Mouse (Mus musculus): ENCODE measurements around the gene Actrt2. TPM values are rescaled to one million over a fixed set of nuclear protein-coding genes. Genes with fewer than 3 reads are reported as not detected.
A peak's percentile ranks its signal among the peaks of the same experiment; 100 is the strongest.

Actrt2 gene
- polyA plus RNA-seq, 1 experiment from 2014 or later = not detected

- H3K9me3 ChIP-seq = no peaks in the 10 kb centered on the region
- WGBS = 3% methylated on average over 12 of the region's 12 CpGs
- peaks cover 10% of the 10 kb centered on the region for H3K4me1 ChIP-seq (replicated peaks)
- peak; percentile 77 for DNase-seq (ENCODE audit: low spot score)
- H3K4me3 ChIP-seq = no peak overlapping the region
- peaks cover 64% of the 10 kb centered on the region for H3K27me3 ChIP-seq (ENCODE audit: insufficient read depth, poor library complexity, severe bottlenecking)
- H3K27ac ChIP-seq = no peak overlapping the region
- no peaks in the 10 kb centered on the region for H3K36me3 ChIP-seq
These were observed 6.9 kb upstream of the Actrt2 start for GRCm38 (mm10) chr4:154674541-154674940.

- no peaks in the 10 kb centered on the region for H3K9me3 ChIP-seq
- DNase-seq (ENCODE audit: low spot score) = no peak
- H3K4me3 ChIP-seq = no peak overlapping the region
- H3K4me1 ChIP-seq (replicated peaks) = peaks cover 10% of the 10 kb centered on the region
- WGBS = 72% methylated on average over 4 of the region's 4 CpGs
- H3K36me3 ChIP-seq = no peaks in the 10 kb centered on the region
- no peak overlapping the region for H3K27ac ChIP-seq
- peaks cover 64% of the 10 kb centered on the region for H3K27me3 ChIP-seq (ENCODE audit: insufficient read depth, poor library complexity, severe bottlenecking)
These were observed 6.3 kb upstream of the Actrt2 start for GRCm38 (mm10) chr4:154673986-154674385.

- H3K4me1 ChIP-seq (replicated peaks) = peaks cover 10% of the 10 kb centered on the region
- H3K27ac ChIP-seq = no peak overlapping the region
- H3K9me3 ChIP-seq = no peaks in the 10 kb centered on the region
- no peak overlapping the region for H3K4me3 ChIP-seq
- 56% methylated on average over 1 of the region's 1 CpGs for WGBS
- H3K36me3 ChIP-seq = no peaks in the 10 kb centered on the region
- no peak for DNase-seq (ENCODE audit: low spot score)
- H3K27me3 ChIP-seq (ENCODE audit: insufficient read depth, poor library complexity, severe bottlenecking) = peaks cover 62% of the 10 kb centered on the region
These were observed 4.4 kb upstream of the Actrt2 start for GRCm38 (mm10) chr4:154672027-154672426.

- Histone ChIP-seq H3K4me3 (no peak overlapping the region), H3K27ac (no peak overlapping the region), H3K4me1 (replicated peaks) (peaks cover 10% of the 10 kb centered on the region), H3K27me3 (ENCODE audit: insufficient read depth, poor library complexity, severe bottlenecking) (peaks cover 64% of the 10 kb centered on the region), H3K36me3 (no peaks in the 10 kb centered on the region), H3K9me3 (no peaks in the 10 kb centered on the region)
- 79% methylated on average over 8 of the region's 8 CpGs for WGBS
- DNase-seq (ENCODE audit: low spot score) = no peak
These were observed 3.7 kb upstream of the Actrt2 start for GRCm38 (mm10) chr4:154671232-154671912.

GRCm38 (mm10) chr4:154662681-154663215 is 4.9 kb downstream of the Actrt2 start:
- Histone ChIP-seq H3K27ac (peak overlapping the region; percentile 66), H3K4me3 (no peak overlapping the region)
- no peak for DNase-seq (ENCODE audit: low spot score)

GRCm38 (mm10) chr4:154661256-154661655 is 6.4 kb downstream of the Actrt2 start:
- H3K36me3 ChIP-seq = no peaks in the 10 kb centered on the region
- H3K4me1 ChIP-seq (replicated peaks) = peaks cover 29% of the 10 kb centered on the region
- WGBS = 55% methylated on average over 6 of the region's 6 CpGs
- no peak for DNase-seq (ENCODE audit: low spot score)
- H3K27ac ChIP-seq = no peak overlapping the region
- no peaks in the 10 kb centered on the region for H3K9me3 ChIP-seq
- H3K27me3 ChIP-seq (ENCODE audit: insufficient read depth, poor library complexity, severe bottlenecking) = peaks cover 43% of the 10 kb centered on the region
- no peak overlapping the region for H3K4me3 ChIP-seq

More at GRCm38 (mm10) chr4:154662681-154663215, 4.9 kb downstream of the Actrt2 start:
- Histone ChIP-seq H3K4me1 (replicated peaks) (peaks cover 24% of the 10 kb centered on the region), H3K36me3 (no peaks in the 10 kb centered on the region), H3K27me3 (ENCODE audit: insufficient read depth, poor library complexity, severe bottlenecking) (peaks cover 54% of the 10 kb centered on the region), H3K9me3 (no peaks in the 10 kb centered on the region)
- WGBS = 66% methylated on average over 12 of the region's 12 CpGs

GRCm38 (mm10) chr4:154660025-154660424 is 7.6 kb downstream of the Actrt2 start:
- DNase-seq (ENCODE audit: low spot score) = no peak
- H3K27me3 ChIP-seq (ENCODE audit: insufficient read depth, poor library complexity, severe bottlenecking) = peaks cover 39% of the 10 kb centered on the region
- H3K9me3 ChIP-seq = no peaks in the 10 kb centered on the region
- no peak overlapping the region for H3K4me3 ChIP-seq
- no peak overlapping the region for H3K27ac ChIP-seq
- no peaks in the 10 kb centered on the region for H3K36me3 ChIP-seq
- peaks cover 33% of the 10 kb centered on the region for H3K4me1 ChIP-seq (replicated peaks)

GRCm38 (mm10) chr4:154655134-154655910 is 12.3 kb downstream of the Actrt2 start:
- no peak for DNase-seq (ENCODE audit: low spot score)
- Histone ChIP-seq H3K4me1 (replicated peaks) (peaks cover 23% of the 10 kb centered on the region), H3K9me3 (no peaks in the 10 kb centered on the region), H3K4me3 (no peak overlapping the region), H3K27ac (no peak overlapping the region), H3K36me3 (no peaks in the 10 kb centered on the region), H3K27me3 (ENCODE audit: insufficient read depth, poor library complexity, severe bottlenecking) (peaks cover 39% of the 10 kb centered on the region)
- 79% methylated on average over 15 of the region's 15 CpGs for WGBS

GRCm38 (mm10) chr4:154652494-154652893 is 15.2 kb downstream of the Actrt2 start:
- H3K27ac ChIP-seq = no peak overlapping the region
- 16% methylated on average over 5 of the region's 5 CpGs for WGBS
- H3K4me1 ChIP-seq (replicated peaks) = peaks cover 20% of the 10 kb centered on the region
- peak; percentile 45 for DNase-seq (ENCODE audit: low spot score)
- H3K27me3 ChIP-seq (ENCODE audit: insufficient read depth, poor library complexity, severe bottlenecking) = peaks cover 61% of the 10 kb centered on the region
- no peak overlapping the region for H3K4me3 ChIP-seq
- H3K36me3 ChIP-seq = no peaks in the 10 kb centered on the region
- no peaks in the 10 kb centered on the region for H3K9me3 ChIP-seq

GRCm38 (mm10) chr4:154649083-154649747 is 18.5 kb downstream of the Actrt2 start:
- no peak overlapping the region for H3K4me3 ChIP-seq
- peaks cover 80% of the 10 kb centered on the region for H3K27me3 ChIP-seq (ENCODE audit: insufficient read depth, poor library complexity, severe bottlenecking)
- no peaks in the 10 kb centered on the region for H3K36me3 ChIP-seq
- H3K27ac ChIP-seq = no peak overlapping the region; the same call in 1 of the 2 replicates
- no peak for DNase-seq (ENCODE audit: low spot score)
- peaks cover 11% of the 10 kb centered on the region for H3K4me1 ChIP-seq (replicated peaks)
- WGBS = 85% methylated on average over 19 of the region's 19 CpGs
- peaks cover 9% of the 10 kb centered on the region for H3K9me3 ChIP-seq

- Histone ChIP-seq H3K9me3 (peaks cover 9% of the 10 kb centered on the region), H3K4me1 (replicated peaks) (peaks cover 58% of the 10 kb centered on the region), H3K4me3 (no peak overlapping the region), H3K36me3 (no peaks in the 10 kb centered on the region), H3K27me3 (ENCODE audit: insufficient read depth, poor library complexity, severe bottlenecking) (peaks cover 100% of the 10 kb centered on the region), H3K27ac (no peak overlapping the region)
- WGBS = under 1% methylated on average over 6 of the region's 6 CpGs
- peak; percentile 37 for DNase-seq (ENCODE audit: low spot score)
These were observed 25.2 kb downstream of the Actrt2 start for GRCm38 (mm10) chr4:154642496-154642895.

- H3K4me1 ChIP-seq (replicated peaks) = peaks cover 68% of the 10 kb centered on the region
- peak overlapping the region; percentile 3; the same call in 1 of the 2 replicates for H3K27ac ChIP-seq
These were observed 26.2 kb downstream of the Actrt2 start for GRCm38 (mm10) chr4:154641296-154642110.

More at GRCm38 (mm10) chr4:154641296-154642110, 26.2 kb downstream of the Actrt2 start:
- Histone ChIP-seq H3K36me3 (no peaks in the 10 kb centered on the region), H3K4me3 (no peak overlapping the region), H3K27me3 (ENCODE audit: insufficient read depth, poor library complexity, severe bottlenecking) (peaks cover 100% of the 10 kb centered on the region), H3K9me3 (peaks cover 2% of the 10 kb centered on the region; the same call in 1 of the 2 replicates)
- WGBS = under 1% methylated on average over 32 of the region's 32 CpGs
- DNase-seq (ENCODE audit: low spot score) = peak; percentile 59
